Mouse (Mus musculus): ENCODE results near the gene Fam47e. TPM values are rescaled to one million over a fixed set of nuclear protein-coding genes. Genes with fewer than 3 reads are reported as not detected.
A peak's percentile ranks its signal among the peaks of the same experiment; 100 is the strongest.
"Not testable (repeated sequence)": the region's sequence is repeated elsewhere in the genome, so short reads cannot be mapped to it uniquely, and the experiment has no call there.

Fam47e gene
- total RNA-seq (2021) = under 1 TPM in 1 of 2 experiments, not detected in 1; 0.49 TPM
- long read RNA-seq, experiment 1 = 0 reads
- long read RNA-seq, experiment 2 = 0 reads

DNA sequence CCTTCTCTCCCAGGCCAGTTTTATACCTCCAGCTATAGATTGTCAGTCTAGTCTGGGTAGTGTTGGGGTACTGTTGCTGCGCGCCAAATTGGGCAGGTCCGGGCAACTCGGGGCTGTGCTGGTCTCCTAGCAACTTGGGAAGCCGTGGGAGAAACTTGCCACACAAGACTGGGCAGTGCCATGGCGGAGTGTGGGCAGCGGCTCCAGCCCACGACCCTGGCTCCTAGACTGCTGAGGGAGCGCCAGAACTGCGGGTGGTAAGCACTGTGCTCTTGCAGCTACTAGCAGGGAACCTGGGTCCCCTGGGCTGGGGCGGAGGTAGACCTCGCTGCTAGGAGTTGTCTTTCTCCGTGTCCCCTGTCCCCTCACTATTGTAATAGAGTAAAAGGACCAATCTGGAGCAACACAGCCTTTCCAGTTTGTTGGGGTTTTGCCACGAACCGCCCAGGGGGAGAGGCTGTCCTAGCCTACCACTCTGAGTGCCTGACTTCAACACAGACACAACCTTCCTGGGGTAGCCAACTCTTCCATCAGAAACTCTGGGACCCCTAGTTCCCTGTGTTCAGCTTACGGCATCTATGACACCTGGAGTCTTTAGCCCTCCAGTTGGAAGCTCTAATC lies at the start of gene Fam47e:
Fam47e (plus strand) TSS at position 179 of the 621 bp plus-strand sequence.
- intact Hi-C loops (cut with DNase I) = no loop called here
- peak; percentile 49 to 56 for DNase-seq (ENCODE audit: low spot score in 2 of 2)

DNA sequence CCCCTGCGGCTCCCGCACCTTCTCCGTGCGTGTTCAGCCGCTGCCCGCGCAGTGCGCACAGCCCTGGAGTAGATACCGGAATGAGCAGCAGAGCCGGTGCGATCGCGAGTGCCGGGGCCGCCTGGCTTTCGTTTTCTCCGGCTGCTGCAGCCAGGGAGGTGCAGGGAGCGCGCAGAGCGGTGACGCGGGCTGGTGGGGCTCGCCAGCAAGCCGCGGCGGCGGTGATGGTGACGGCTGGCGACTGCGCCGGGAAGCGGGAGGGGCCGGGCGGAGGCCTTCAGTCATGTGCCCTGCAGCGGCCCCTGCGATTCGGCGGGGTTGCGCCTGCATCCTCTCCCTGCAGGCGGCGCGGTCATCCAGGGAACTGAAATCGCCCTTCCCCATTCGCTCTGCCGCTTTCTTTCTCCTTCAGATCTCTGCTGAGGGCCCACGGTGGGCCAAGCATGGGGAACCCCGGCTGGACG lies 49.4 kb upstream of the Fam47e start:
- intact Hi-C loops (cut with DNase I) = loop anchor here (2.0 to 5.0 kb wide), 2 partner anchors 49 to 152 kb away; no protein-coding TSS in a partner anchor

DNA sequence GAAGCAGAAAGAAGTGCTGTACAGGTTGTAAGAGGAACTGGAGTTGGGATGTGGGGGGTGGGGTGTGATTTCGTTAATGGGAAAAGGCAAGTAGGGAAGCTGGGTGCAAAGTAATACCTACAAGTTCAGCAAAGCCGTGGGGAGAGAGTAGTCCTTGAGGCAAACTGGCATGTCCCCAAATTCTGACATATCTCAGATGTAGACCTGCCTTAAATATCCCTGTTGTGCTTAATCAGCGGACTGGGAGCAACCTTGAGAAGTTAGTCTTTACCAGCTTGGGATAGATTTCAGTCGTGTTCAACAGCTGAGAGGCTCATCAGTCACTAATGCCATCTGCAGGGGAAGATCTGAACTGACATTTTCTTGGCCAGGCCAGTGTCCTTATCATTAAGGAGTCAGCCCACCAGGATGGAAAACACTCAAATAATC lies 48.6 kb upstream of the Fam47e start:
- peak; percentile 42 to 58 for DNase-seq (ENCODE audit: low spot score in 2 of 2)
- intact Hi-C loops (cut with DNase I) = loop anchor here (5.0 kb wide), 1 partner anchor 151 kb away; no protein-coding TSS in a partner anchor

More for the DNA sequence above, 49.4 kb upstream of the Fam47e start:
- DNase-seq (ENCODE audit: low spot score in 2 of 2) = peak; percentile 97

DNA sequence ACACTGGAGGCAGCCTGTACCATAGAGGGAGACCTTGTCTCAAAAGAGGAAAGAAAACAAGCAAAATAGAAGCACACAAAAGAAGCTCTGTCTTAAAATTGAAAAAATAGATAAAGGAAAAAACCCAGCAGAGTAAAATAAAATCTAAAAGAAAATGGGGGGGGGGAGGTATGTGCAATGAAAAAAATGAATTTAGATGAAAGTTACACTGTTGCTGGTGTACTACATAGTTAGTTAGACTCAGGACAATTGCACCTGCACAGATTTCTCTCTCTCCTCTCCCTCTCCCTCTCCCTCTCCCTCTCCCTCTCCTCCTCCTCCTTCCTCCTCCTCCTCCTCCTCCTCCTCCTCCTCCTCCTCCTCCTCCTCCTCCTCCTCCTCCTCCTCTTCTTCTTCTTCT lies 48.1 kb upstream of the Fam47e start, which contains the start of gene Scarb2:
Scarb2 (minus strand) TSS at position 101 of the 400 bp plus-strand sequence.
- DNase-seq (ENCODE audit: low spot score in 2 of 2) = no peak
- intact Hi-C loops (cut with DNase I) = loop anchor here (5.0 kb wide), 1 partner anchor 151 kb away; no protein-coding TSS in a partner anchor

DNA sequence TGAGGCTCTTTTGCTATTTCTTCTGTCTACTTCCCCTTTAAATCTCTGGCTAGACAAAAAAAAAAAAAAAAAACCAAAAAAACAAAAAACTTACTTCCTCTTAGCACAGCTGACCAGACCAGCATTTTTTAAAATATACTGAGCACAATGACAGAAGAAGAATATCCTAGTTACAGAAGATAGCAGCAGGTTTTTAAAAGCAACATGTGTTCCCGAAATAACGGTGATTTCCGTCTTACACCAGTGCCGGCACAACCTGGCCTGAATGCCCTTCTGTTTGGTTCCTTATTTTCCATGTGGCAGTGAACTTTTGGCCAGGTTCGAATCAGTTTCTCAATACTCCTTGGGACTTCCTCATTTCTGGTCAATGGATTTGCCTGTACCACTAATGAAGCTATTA lies 46.0 kb upstream of the Fam47e start:
- DNase-seq (ENCODE audit: low spot score in 2 of 2) = no peak
- intact Hi-C loops (cut with DNase I) = loop anchor here (5.0 kb wide), 1 partner anchor 148 kb away; no protein-coding TSS in a partner anchor

DNA sequence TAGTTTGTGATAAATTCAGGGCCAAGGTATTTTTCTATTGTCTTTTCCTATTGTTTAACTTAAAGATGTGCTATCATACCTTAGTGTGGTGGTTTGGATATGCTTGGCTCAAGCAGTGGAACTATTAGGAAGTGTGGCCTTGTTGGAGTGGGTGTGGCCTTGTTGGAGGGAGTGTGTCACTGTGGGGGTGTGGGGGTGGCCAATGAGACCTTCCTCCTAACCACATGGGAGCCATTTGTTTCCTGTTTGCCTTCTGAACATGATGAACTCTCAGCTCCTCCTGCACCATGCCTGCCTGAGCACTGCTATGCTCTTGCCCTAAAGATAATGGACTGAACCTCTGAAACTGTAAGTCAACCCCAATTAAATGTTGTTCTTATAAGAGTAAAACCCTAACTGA lies 43.6 kb upstream of the Fam47e start:
- DNase-seq (ENCODE audit: low spot score in 2 of 2) = no peak

DNA sequence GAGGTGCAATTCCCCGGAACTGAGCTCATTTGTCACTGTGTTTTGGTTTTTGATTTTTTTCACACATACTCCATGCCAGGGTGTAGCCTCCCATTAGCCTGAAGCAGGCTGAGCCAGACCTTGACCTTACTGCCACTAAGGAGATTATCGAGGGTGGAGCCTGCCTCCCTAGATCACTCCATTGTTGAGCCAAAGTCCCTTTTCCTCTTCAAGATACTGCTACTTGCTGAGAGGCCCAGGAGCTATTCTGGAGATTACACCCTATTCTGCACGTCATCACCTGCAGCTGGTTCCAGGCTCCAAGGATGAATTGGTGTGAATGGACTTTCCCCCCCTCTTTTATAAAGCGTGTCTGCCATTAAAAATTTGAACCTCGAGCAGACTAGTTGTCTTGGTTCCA lies 42.8 kb upstream of the Fam47e start:
- intact Hi-C loops (cut with DNase I) = no loop called here

More for the DNA sequence above, 43.6 kb upstream of the Fam47e start:
- intact Hi-C loops (cut with DNase I) = no loop called here

DNA sequence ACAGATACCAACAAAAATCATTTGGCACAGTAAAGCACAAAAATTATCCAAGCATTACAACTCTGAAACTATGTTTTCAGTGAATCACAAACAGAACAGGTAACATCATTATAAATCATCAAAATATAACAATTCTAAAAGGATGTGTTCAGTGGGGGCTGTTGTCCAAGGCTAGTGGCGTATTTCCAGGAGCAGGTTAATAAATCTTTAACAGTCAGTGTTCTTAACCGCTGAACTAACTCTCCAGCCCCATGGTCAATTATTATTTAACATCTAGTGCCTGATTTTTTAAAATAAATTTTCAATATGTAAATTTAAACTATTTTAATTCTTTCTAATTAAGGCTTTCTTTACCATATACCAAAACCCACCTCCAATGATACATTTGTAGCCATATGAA lies 33.7 kb upstream of the Fam47e start:
- intact Hi-C loops (cut with DNase I); DNase-seq (ENCODE audit: low spot score in 2 of 2): not testable (repeated sequence)

More for the DNA sequence above, 42.8 kb upstream of the Fam47e start:
- no peak for DNase-seq (ENCODE audit: low spot score in 2 of 2)

DNA sequence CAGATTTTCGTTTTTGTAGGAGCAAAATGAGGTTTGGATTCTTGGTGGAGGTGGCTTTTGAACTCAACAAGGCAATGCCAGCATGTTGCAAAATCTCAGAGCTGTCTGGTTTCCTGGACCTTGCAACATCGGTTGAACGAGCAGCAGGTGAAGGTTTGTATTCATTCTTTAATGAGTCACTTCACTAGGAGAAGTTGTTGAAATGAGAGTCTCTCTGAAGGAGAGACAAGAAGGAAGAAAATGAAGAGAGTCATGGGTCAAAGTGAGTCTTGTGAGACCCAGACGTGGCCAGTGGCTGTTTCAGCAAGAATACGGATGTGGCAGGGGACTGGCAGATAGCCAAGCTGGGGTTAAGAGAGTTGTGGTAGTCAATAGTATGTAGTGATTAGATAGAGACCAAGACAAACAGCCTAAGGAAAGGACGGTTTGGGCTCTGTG lies 30.0 kb upstream of the Fam47e start:
- intact Hi-C loops (cut with DNase I) = no loop called here
- DNase-seq (ENCODE audit: low spot score in 2 of 2) = peak; percentile 41 to 50

DNA sequence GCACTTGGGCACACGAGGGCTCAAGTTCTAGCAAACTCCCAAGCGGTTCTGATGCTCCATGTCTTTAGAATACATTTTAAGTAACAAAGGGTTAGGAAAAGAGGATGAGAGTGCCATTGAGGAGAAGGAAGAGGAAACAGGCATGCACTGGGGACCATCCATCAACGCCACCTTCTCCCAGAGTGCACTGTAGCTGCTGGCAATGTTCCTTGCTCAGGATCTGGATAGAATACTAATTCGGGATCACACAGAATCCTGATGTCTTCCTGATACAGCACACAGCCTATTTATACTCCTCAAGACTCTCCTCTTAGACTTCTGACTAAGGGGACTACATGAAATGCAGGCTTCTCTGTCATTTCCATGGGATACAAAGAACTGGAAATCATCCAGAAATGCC lies 15.2 kb upstream of the Fam47e start:
- no peak for DNase-seq (ENCODE audit: low spot score in 2 of 2)
- intact Hi-C loops (cut with DNase I) = no loop called here

DNA sequence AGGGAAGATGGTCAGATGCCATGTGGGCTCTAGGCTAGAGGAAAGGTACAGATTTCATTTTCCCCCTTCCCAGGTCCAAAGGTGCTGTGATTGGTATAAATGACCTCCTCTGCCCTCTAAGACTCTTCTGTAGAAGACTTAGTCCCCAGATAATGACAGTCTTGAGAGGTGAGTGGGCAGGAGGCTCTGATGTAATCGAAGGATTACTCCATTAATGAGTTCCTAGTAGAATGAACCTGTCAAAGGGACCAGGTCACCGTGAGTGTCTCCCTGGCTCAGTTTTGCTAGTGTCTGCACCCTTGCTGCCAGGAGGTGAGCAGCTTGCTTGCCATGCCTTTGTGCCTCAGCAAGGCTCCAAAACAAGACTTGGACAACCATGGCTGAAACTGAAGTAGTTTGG lies 2.3 kb upstream of the Fam47e start:
- intact Hi-C loops (cut with DNase I) = no loop called here
- DNase-seq (ENCODE audit: low spot score in 2 of 2) = no peak

DNA sequence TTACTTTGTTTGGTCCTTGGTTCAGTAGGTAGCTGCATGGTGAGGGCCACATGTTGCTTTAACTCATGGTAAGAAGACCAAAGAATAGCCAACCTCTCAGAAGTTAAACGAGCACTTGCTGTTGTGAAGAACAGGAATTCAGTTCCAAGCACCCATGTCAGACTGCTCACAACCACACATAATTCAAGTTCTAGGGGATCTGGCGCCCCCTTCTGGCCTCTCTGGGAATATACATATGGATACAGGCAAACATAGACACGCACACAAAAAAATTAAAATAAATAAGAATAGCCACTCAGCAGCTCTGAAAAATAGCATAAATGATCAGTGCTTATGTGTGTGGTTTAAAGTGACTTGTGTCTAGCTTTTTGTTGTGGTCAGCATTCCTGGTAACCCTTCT lies 930 bp upstream of the Fam47e start:
- intact Hi-C loops (cut with DNase I) = no loop called here
- no peak for DNase-seq (ENCODE audit: low spot score in 2 of 2)

DNA sequence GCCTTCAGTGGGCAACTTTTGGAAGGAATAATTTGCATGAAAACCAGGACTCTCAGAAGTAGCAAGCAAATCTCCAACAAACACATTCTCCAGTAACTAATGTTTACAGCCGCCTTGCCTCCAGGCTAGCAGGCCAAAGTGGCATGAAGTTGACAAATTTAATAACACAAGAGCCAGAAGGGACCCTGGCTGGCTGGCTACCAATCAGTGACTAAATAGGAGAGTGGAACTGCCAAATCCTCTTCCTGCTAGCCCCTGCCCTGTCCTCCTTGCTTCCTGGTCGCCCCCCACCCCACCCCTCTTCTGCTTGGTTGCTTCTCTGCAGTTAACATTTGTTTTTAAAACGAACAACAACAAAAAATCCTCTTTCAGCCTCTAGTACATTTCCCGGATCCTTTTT lies 426 bp upstream of the Fam47e start:
- intact Hi-C loops (cut with DNase I) = no loop called here
- DNase-seq (ENCODE audit: low spot score in 2 of 2) = no peak

DNA sequence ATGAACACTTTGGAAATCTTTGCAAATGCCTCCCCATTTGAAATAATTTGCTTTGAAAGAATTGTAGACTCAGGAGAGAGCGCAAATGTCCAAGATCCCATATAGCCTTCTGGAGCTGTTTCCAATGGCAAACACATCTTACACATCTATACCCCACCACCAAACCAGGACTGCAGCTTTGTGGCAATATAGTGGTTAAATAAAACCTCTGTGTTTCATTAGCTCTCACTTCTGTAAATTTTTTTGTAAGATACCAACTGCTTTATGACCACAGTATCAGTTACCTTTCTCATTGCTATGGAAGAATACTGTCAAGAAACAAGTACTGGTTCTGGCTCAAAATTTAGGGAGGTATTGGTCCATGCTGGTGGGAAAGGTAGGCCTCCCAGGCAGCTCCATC lies 1.0 kb downstream of the Fam47e start:
- intact Hi-C loops (cut with DNase I) = no loop called here
- no peak for DNase-seq (ENCODE audit: low spot score in 2 of 2)

DNA sequence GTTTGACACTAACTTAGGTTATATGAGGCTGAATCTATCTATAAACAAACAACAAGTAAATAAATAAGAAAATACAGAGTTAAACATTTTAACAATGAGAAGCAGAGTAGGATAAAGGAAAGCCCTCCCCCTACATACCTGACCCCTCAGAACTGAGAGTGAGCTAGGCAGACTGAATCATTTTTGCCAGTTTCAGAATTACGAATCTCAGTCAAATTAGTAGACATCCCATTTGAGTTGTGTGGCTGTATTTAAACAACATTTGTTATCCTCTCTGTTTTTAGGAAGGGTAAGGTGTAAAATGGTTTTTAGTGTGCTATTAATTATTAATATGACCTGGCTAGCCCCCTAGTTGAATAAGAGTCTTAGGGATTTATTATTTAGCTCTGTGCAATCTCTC lies 2.6 kb downstream of the Fam47e start:
- DNase-seq (ENCODE audit: low spot score in 2 of 2) = no peak
- intact Hi-C loops (cut with DNase I) = no loop called here

DNA sequence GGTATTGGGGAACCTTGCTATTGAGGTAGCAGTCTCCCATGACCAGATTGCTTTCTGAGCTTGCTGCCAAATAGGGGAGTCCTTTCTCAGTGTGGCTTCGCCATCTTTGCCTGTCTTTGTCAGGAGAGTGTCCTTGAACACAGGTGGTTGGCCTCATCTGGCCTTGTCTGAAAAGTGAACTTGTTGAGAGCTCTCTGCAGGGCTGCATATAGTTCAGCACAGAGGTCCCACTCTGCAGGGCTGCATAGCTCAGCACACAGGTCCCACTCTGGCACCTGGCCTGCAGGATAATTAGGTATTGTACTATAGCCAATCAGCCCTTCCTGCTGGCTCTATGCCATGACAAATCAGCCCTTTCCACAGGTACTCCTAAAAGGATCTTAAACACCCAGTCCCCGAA lies 5.3 kb downstream of the Fam47e start:
- intact Hi-C loops (cut with DNase I) = no loop called here
- no peak for DNase-seq (ENCODE audit: low spot score in 2 of 2)

DNA sequence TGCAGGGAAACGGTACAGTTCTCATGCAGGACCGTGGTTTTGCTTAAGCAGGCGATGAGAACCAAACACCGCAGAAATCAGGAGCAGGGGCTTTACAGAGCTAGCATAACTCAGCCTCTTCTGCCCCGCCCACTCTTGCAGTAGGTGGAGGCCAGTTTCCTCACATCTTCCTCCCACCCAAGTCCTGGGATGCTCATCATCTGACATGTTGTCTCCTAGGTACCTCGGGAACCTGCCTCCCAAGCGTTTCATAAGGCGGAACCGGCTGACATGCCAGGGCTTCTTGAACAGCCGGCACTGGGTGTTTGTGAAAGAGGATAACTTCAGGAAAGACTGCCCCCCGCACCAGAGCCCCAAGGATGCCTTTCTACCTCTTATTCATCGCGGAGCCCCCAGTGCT lies 7.1 kb downstream of the Fam47e start:
- DNase-seq (ENCODE audit: low spot score in 2 of 2) = peak in 1 of 2 experiments; percentile 31

DNA sequence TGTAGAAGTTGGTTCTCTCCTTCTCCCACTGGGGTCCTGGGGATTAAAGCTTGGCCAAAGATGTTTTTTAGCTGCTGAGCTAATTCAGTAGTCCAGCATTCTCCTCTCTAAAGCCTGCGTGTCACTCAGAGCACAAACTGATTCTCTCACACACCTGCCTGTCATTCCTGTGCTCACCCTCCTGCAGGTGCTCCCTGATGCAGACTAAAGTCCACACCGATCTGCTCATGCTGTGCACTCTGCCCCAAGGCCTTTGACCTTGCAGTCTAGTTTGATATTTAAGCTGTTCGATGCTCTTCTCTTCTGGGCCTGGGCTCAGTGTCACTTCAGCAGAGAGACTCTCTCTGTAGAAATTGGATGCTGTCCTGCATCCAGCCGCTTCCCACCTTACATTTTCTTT lies 16.4 kb downstream of the Fam47e start:
- DNase-seq (ENCODE audit: low spot score in 2 of 2) = no peak
- intact Hi-C loops (cut with DNase I) = no loop called here

More for the DNA sequence above, 7.1 kb downstream of the Fam47e start:
- intact Hi-C loops (cut with DNase I) = no loop called here

DNA sequence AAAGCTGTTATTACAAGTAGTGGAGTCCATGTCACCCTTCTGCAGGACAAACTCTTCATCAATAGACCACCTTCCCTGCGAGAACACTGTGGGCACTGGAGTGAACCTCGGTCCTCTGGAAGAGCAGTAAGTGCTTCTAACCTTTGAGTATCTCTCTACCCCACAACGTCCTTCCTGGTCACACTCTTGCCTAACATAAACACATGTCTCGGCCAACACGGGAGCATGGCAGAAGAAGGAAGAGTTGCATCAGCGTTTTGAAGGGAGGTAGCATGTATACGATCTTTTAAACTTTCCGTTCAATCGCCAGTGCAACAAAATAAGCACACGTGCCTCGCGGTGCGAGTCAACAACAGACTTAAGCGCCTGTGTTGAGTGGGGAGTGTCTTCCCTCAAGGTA lies 24.7 kb downstream of the Fam47e start:
- no peak for DNase-seq (ENCODE audit: low spot score in 2 of 2)
- intact Hi-C loops (cut with DNase I) = no loop called here

DNA sequence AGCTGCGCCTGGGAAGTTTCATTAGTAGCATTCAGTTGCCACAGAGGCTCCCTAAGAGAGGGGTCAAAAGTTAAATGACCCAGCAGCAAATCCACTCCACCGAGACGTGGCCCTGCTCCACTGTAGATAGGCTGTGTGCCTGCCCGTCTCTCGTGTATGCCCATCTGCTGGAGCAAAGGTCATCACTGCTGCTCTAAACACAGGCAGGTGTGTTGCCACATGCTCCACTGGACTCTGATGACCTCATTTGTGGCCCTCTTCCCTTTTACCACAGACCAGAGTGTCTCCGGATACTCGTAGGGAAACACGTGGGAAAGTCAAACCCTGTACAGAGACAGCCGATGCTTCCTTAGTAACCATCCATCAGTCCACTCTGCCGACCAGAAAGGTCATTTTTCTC lies 31.1 kb downstream of the Fam47e start:
- no peak for DNase-seq (ENCODE audit: low spot score in 2 of 2)
- intact Hi-C loops (cut with DNase I) = no loop called here

DNA sequence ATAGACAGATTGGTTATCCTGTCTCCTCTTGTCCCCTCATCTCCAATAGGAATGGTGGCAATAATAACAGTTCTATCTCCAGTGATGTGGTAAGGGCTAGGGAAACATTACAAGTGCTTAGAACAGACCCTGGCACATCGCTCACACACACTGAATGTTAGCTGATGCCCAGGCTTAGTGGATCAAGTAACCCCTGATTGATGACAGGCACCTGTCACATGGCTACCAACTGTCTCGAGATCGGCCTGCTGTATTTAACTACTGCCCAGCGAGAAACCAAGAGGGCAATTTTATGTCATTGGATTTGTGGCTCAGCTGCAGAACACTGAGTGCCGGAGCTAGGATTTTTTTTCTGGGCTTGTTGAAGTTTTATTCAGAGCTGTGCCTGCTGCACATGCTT lies 40.2 kb downstream of the Fam47e start:
- DNase-seq (ENCODE audit: low spot score in 2 of 2) = no peak
- intact Hi-C loops (cut with DNase I) = no loop called here
